Mouse (Mus musculus): Measurements from ENCODE around the gene Otud4. TPM values are rescaled to one million over a fixed set of nuclear protein-coding genes. Genes with fewer than 3 reads are reported as not detected.

The Otud4 gene
- 23.8 and 40.5 TPM in 2 replicates for polyA plus RNA-seq (2012; rRNA removed; ENCODE audit: low replicate concordance)

DNA sequence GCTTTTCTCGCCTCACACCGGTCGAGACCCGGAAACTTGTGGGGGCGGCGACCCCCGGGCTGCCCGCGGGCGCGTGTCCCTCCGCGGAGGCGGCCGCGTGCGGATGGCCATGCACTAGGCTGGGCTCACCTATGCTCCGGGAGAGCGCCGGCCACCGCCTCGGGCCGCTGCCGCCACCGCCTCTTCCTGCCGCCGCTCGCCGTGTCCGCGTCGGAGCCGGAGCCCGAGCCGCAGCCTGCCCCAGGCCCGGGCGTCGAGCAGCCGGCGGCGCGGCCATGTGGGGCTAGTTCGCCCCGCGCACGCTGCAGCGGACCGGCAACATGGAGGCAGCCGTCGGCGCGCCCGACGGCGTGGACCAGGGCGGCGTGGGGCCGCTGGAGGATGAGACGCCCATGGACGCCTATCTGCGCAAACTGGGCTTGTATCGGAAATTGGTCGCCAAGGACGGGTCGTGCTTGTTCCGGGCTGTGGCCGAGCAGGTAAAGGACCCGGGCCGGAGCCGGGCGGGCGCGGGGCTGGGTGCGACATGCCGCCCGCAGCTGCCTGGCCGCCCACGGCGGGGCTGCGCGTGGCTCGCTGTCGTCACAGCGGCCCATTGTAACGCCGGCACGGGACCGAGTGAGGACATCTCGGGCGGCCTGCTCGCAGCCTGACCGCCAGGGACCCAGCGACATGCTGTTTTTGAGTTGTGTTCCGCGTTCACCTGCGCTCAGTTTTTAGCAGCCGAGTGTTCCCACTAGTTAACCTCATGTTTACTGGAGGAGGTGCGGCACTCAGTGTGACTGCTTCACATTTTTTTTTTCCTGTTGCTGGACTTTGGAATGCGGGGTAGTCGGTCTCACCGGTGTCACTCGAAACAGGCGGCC, at the start of gene Otud4:
Gene Otud4, plus strand, starts transcription at position 33 of the 866 bp plus-strand sequence.

DNA sequence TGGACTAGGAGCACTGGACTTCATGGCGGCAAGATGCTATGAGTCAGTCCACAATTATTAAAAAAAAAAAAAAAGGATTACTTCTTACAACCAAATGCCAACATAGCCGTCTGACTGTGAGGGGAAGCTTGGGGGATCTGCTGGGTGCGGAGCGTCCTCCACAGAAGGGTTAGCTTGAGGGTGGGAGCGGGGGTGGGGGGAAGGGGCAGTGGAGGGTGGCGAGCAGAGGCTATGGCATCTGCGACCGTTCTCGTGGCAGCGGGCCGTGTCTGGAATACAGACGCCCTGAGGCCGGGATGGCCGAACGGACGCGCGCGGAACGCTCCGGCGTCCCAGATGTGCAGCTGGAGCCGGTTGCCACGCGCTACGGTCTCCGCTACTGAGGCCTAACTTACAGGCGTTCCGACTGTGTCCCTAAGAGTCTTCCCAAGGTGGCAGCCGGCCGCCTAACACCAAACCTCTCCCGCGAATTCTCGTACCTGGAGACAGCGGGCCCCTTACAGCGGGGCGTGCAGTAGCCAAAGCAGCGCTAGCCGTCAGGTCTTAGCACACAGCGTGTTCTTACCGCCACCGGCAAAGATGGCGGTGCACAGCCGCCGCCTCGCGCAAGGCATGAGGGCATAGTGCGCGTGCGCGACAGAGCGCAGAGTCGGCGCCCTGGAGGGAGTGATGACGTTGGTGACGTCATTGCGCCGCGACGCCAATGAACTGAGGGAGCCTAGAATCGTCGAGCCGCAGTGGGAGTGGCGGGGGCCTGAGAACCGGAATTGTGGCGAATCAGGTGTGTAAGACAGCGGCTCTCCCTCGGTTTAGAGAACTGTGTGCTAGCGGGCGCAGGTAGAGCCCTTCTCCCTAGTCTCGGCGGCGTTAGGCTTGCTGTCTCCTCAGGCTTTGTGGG, 71.9 kb downstream of the Otud4 start, which contains the start of the genes Abce1 and Anapc10:
Gene Abce1, minus strand, starts transcription at position 677 of the 898 bp plus-strand sequence.
Gene Anapc10, plus strand, starts transcription at position 757 of the 898 bp plus-strand sequence.

Other genes starting within 250 kb of the Otud4 start
- gene Smad1, start 240.1 kb upstream of the Otud4 start, polyA plus RNA-seq (2012; rRNA removed; ENCODE audit: low replicate concordance), result 41.1 and 56.4 TPM in 2 replicates
- 7.4 and 21.3 TPM in 2 replicates for gene Abce1, start 72.1 kb downstream of the Otud4 start, polyA plus RNA-seq (2012; rRNA removed; ENCODE audit: low replicate concordance)
- gene Anapc10, start 72.2 kb downstream of the Otud4 start, polyA plus RNA-seq (2012; rRNA removed; ENCODE audit: low replicate concordance), result 0.39 and 1.7 TPM in 2 replicates

Measured in mammary gland, adult 2 months (tissue).